In the genomic region with DNA sequence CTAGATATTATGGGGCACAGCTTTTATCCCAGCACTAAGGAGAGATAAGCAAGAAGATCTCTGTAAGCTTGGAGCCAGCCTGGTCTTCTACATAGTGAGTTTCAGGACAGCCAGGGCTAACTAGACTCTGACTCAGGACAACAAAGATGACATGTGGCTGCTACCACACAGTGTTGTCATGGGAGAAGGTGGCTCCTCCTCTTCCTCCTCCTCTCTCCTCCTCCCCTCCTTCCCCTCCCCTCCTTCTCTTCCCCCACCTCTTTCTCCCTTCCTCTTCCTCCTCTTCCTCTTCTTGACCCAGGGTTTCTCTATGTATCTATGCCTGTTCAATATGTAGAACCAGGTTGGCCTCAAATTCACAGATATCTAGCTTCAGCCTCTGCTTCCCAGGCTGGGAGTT, we compare ENCODE assay signal across 26 mouse cellular contexts. TPM values are rescaled to one million over a fixed set of nuclear protein-coding genes. Genes with fewer than 3 reads are reported as not detected.
"Had no signal": no experiment of that assay in that cellular context is flagged by ENCODE, and none has a peak within 500 bp of the region (broad histone marks: within the 10 kb centered on the region; RNA-seq: fewer than 3 reads in every experiment).

No protein-coding gene starts in this region.

- DNase-seq: kidney, adult 11 months; kidney, adult 8-10 months; kidney, postnatal 14 days; kidney, postnatal 4 days; left cerebral cortex, postnatal 4 days; liver, postnatal 0 days; lung, embryonic 14.5 days; lung, postnatal 14 days; lung, postnatal 4 days; thymus, postnatal 25 days had no signal

- H3K4me3 ChIP-seq: intestine, embryonic 15.5 days; kidney, embryonic 15.5 days; limb, embryonic 12.5 days; limb, embryonic 15.5 days; midbrain, embryonic 13.5 days; myocyte; neural tube, embryonic 13.5 days had no signal

- H3K4me2 ChIP-seq: intestine, embryonic 15.5 days; kidney, embryonic 15.5 days; limb, embryonic 12.5 days; limb, embryonic 15.5 days; liver, embryonic 11.5 days; lung, embryonic 14.5 days; midbrain, embryonic 13.5 days; neural tube, embryonic 13.5 days had no signal

- H3K9me3 ChIP-seq: intestine, embryonic 15.5 days; kidney, embryonic 15.5 days; limb, embryonic 12.5 days; limb, embryonic 15.5 days; midbrain, embryonic 13.5 days; neural tube, embryonic 13.5 days had no signal

- H3K4me1 ChIP-seq: limb, embryonic 12.5 days; limb, embryonic 15.5 days; midbrain, embryonic 13.5 days; neural tube, embryonic 13.5 days had no signal

- ATAC-seq: intestine, embryonic 15.5 days; liver, postnatal 0 days; midbrain, embryonic 13.5 days; midbrain, embryonic 16.5 days had no signal

- H3K27me3 ChIP-seq: intestine, embryonic 15.5 days; kidney, embryonic 15.5 days; limb, embryonic 12.5 days; limb, embryonic 15.5 days; neural tube, embryonic 13.5 days had no signal

- H3K9ac ChIP-seq: intestine, embryonic 15.5 days; kidney, embryonic 15.5 days; limb, embryonic 12.5 days; limb, embryonic 15.5 days; liver, embryonic 14.5 days; liver, postnatal 0 days; lung, embryonic 14.5 days; midbrain, embryonic 13.5 days; neural tube, embryonic 13.5 days had no signal

- H3K27ac ChIP-seq: intestine, embryonic 15.5 days; kidney, embryonic 15.5 days; limb, embryonic 12.5 days; limb, embryonic 15.5 days; liver, embryonic 14.5 days; midbrain, embryonic 13.5 days; neural tube, embryonic 13.5 days; stomach, postnatal 0 days had no signal

- H3K36me3 ChIP-seq: intestine, embryonic 15.5 days; kidney, embryonic 15.5 days; limb, embryonic 12.5 days; limb, embryonic 15.5 days; midbrain, embryonic 13.5 days; neural tube, embryonic 13.5 days had no signal

RNA-seq across cellular contexts. Expression of a gene that starts 7.0 kb away (rescaled TPM):
- total RNA-seq: layer of hippocampus, adult 8-10 months; layer of hippocampus, postnatal 10 days; left cerebral cortex, postnatal 4 days; megakaryocyte-erythroid progenitor cell, adult 5-6 weeks; monocyte, adult 5-6 weeks had no signal
- polyA plus RNA-seq: intestine, embryonic 15.5 days; kidney, embryonic 15.5 days; limb, embryonic 12.5 days; liver, embryonic 11.5 days; lung, embryonic 14.5 days; midbrain, embryonic 13.5 days; midbrain, embryonic 16.5 days; neural tube, embryonic 13.5 days; small intestine, adult 2 months had no signal

RNA-seq across cellular contexts. Expression of a gene that starts 20.7 kb away (rescaled TPM):
- total RNA-seq: monocyte, adult 5-6 weeks had no signal

RNA-seq across cellular contexts. Expression of a gene that starts 34.9 kb away (rescaled TPM):
- total RNA-seq: monocyte, adult 5-6 weeks had no signal
